Mouse (Mus musculus): ENCODE data around the gene Mtrf1.

GRCm38 (mm10) chr14:79394564-79394963 is 3.0 kb upstream of the Mtrf1 start:
- TF ChIP-seq CTCF (IDR thresholded peaks at IDR 0.05; ENCODE audit: insufficient read depth, low read depth, low read length) (no peak), POLR2A (IDR thresholded peaks at IDR 0.05; ENCODE audit: insufficient read depth, low read depth, low read length) (no peak)
